Mouse (Mus musculus) spleen, postnatal 4 days (tissue): Measurements from ENCODE around the gene Hist3h2a.

ENCODE experiments used
- DNase-seq, 2 experiments: peaks; one replicate each; pipeline ENCODE4 v3.0.0; 2022; ENCODE audit warnings: low spot score in 2 of 2

Gene Hist3h2a

GRCm38 (mm10) chr11:58954420-58955142, at the start of gene Hist3h2a, which contains the start of gene Trim17:
Gene Hist3h2a (plus strand): TSS chr11:58954685.
Gene Trim17 (plus strand): TSS chr11:58954685.
- DNase-seq = peak; percentile 85 to 91

GRCm38 (mm10) chr11:58904838-58905237, 49.6 kb upstream of the Hist3h2a start:
- DNase-seq = peak in 1 of 2 experiments; percentile 32

- no peak for DNase-seq
Measured at GRCm38 (mm10) chr11:58913776-58914175, 40.7 kb upstream of the Hist3h2a start.

GRCm38 (mm10) chr11:58914461-58915028, 39.9 kb upstream of the Hist3h2a start:
- peak in 1 of 2 experiments; percentile 43 for DNase-seq

- peak; percentile 87 to 95 for DNase-seq
Measured at GRCm38 (mm10) chr11:58916879-58917744, 37.4 kb upstream of the Hist3h2a start.

- DNase-seq = peak; percentile 75 to 79
Measured at GRCm38 (mm10) chr11:58917745-58918366, 36.6 kb upstream of the Hist3h2a start, which contains the start of gene Btnl10. Gene Btnl10 (plus strand): TSS chr11:58917908.

GRCm38 (mm10) chr11:58918759-58919158, 35.7 kb upstream of the Hist3h2a start:
- DNase-seq = no peak

GRCm38 (mm10) chr11:58922420-58922819, 32.1 kb upstream of the Hist3h2a start:
- DNase-seq = no peak

GRCm38 (mm10) chr11:58926651-58927050, 27.8 kb upstream of the Hist3h2a start:
- DNase-seq = no peak

- no peak for DNase-seq
Measured at GRCm38 (mm10) chr11:58927053-58927452, 27.4 kb upstream of the Hist3h2a start.

GRCm38 (mm10) chr11:58927790-58928651, 26.5 kb upstream of the Hist3h2a start:
- peak; percentile 75 to 89 for DNase-seq

- DNase-seq = no peak
Measured at GRCm38 (mm10) chr11:58929055-58929454, 25.4 kb upstream of the Hist3h2a start.

- no peak for DNase-seq
Measured at GRCm38 (mm10) chr11:58929641-58930040, 24.8 kb upstream of the Hist3h2a start.

- no peak for DNase-seq
Measured at GRCm38 (mm10) chr11:58930254-58930653, 24.2 kb upstream of the Hist3h2a start.

- no peak for DNase-seq
Measured at GRCm38 (mm10) chr11:58931576-58931975, 22.9 kb upstream of the Hist3h2a start.

GRCm38 (mm10) chr11:58937909-58938308, 16.6 kb upstream of the Hist3h2a start:
- DNase-seq = no peak

GRCm38 (mm10) chr11:58938322-58939087, 16.0 kb upstream of the Hist3h2a start, which contains the start of gene Rnf187:
Gene Rnf187 (minus strand): TSS chr11:58938916.
- peak; percentile 88 to 94 for DNase-seq

- DNase-seq = no peak
Measured at GRCm38 (mm10) chr11:58939088-58939439, 15.4 kb upstream of the Hist3h2a start.

GRCm38 (mm10) chr11:58944136-58944535, 10.3 kb upstream of the Hist3h2a start:
- no peak for DNase-seq

- DNase-seq = no peak
Measured at GRCm38 (mm10) chr11:58947306-58947705, 7.2 kb upstream of the Hist3h2a start.
